Mouse (Mus musculus) NIH3T3 (cell line): ENCODE data around the gene Asic1.
A peak's percentile ranks its signal among the peaks of the same experiment; 100 is the strongest.

Experiments used
- DNase-seq: peaks from one replicate; pipeline ENCODE4 v3.0.0-alpha.2; 2012; ENCODE audit warnings: low read depth

The Asic1 gene

DNA sequence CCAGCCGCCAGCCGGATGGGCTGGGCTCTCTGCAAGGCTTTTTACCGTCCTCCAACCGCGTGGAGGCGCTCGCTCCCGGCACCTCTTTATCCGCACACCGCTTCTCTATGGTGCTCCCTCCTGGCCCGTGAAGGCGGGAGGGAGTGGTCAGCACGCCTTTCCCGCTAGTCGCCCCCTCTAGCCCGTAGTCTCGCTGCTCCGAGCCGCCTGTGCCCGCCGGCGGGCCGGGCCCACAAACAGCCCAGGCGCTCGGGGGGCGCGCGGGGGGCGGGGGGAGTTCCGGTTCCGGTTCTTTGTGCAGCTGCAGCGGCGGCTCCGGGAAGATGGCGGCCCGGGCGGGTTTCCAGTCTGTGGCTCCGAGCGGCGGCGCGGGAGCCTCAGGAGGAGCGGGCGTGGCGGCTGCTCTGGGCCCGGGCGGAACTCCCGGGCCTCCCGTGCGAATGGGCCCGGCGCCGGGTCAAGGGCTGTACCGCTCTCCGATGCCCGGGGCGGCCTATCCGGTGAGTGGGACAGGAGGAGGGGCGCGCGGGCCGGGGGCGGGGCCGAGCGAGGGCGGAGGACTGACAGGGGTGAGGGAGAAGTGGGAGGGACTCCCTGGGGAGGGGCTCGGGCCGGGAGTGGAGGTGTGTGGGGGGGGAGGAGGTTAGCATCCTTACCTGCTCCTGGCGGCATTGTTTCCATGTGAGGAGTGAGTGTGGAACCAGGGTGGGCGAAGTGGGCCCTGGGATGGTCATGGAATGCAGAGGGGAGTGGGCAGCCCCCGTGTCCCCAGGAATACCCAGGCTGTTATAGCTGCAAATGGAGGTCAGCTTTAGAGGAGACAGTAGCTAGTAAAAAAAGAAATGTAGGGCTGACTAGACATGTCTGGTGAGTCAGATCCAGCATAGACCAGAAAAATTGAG lies 32.1 kb downstream of the Asic1 start, which contains the start of gene Smarcd1:
Gene Smarcd1, plus strand, starts transcription at position 131 of the 902 bp plus-strand sequence.
- peak; percentile 97 for DNase-seq

DNA sequence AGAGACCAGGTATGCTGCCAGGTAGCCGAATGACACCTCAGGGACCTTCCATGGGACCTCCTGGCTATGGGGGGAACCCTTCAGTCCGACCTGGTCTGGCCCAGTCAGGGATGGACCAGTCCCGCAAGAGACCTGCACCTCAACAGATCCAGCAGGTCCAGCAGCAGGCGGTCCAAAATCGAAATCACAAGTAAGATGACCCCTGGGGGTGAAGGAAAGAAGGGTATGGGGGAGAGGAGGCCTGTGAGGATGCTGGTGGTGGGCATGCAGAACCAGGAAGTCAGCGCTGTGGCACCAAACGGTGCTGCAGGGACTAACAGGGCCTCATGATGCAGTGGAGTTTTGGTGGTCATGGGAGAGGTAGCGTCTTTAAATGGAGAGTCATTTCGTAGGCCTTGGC lies 32.9 kb downstream of the Asic1 start:
- DNase-seq: no peak

DNA sequence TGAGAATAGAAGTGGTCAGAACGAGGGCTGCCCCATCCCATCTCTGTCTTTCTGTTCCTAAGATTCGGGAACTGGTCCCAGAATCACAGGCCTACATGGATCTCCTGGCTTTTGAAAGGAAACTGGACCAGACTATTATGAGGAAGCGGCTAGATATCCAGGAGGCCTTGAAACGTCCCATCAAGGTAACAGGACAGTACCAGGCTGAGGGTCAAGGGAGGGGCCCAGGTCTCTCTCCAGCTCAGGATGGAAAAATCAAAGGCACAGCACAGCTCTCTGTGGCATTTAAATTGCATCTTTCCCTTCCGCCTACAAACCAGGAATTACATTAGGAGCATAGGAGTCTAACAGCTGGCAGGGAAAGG lies 33.5 kb downstream of the Asic1 start:
- no peak for DNase-seq

DNA sequence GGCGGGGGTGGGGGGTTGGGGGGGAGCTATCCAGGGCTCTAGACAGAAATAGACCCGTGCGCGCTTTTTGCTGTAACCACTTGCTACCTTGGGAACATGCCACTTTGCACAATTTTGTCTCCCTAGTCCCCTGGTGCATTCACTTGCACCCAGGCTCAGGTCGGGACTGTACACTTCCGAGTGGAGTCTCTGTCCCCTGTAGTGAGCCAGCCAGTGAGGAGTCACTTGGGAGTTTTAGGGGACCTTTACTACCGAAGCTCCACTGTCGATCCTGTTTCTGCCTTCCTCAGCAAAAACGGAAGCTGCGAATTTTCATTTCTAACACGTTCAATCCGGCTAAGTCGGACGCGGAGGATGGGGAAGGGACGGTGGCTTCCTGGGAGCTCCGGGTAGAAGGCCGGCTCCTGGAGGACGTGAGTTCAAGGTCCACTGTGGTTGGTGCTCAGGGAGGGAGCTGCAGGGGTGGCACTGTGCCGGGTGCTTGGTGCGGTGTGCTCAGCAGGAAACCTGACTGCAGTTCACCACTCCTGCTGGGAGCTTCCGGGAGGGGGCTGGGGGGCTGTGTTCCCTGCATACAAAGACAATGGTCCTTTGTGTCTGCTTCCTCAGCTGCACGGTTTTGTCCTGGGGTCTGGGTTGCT lies 34.0 kb downstream of the Asic1 start:
- no peak for DNase-seq

DNA sequence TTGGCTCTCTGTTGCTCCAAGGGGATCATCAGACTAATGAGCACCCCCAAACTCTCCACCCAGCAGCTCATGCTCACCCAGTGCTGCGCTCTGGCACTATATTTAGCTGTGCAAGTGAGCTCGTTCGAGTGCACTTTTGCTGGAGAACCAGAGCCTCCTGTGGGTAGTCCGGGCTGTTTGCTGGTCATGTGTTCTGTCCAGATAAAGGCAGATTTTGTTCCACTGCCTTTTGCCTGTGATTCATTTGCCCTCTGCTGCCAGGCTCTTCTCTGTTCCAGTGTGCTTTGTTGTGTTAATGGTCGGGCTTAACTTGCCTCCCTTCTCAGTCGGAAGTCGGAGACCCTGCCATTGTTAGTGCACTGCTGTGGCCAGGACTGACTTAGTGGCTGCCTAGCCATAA lies 34.7 kb downstream of the Asic1 start:
- DNase-seq: peak; percentile 52

DNA sequence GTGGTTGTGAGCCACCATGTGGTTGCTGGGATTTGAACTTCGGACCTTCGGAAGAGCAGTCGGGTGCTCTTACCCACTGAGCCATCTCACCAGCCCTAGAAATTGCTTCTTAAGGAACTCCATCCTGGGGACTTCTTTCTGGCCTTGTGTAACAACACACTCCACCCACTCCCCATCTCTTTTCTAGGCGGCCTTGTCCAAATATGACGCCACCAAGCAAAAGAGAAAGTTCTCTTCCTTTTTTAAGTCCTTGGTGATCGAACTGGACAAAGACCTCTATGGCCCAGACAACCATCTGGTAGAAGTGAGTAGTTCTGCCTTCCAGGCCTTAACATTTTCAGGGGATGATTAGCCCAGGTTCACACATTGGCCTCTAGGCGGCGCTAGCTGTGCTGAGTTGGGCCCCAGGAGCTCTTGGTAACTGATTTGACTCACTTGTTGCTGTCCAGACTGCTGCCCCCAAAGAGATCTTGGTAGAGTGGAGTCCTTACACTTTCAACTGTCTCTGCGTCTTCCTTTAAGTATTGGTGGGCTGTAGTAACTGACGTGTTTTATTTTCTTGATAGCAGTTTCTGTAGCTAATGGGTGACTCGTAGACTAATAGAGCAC lies 35.4 kb downstream of the Asic1 start, which contains the start of gene Gm17349:
Gene Gm17349, minus strand, starts transcription at position 51 of the 609 bp plus-strand sequence.
- peak; percentile 90 for DNase-seq

DNA sequence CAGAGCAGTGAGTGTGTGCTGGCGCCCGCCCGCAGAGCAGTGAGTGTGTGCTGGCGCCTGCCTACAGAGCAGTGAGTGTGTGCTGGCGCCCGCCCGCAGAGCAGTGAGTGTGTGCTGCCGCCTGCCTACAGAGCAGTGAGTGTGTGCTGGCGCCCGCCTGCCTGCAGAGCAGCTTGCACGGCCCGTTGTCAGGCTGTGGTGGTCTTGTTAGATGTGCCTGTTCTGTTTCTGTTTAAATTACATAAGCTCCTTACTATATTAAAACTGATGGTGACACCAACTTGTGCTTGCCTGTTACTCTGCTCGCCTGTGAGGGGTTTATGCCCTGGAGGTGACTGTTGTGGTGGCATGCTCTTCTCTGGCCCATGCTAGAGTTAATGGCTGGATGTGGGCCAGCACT lies 38.0 kb downstream of the Asic1 start:
- DNase-seq: no peak

DNA sequence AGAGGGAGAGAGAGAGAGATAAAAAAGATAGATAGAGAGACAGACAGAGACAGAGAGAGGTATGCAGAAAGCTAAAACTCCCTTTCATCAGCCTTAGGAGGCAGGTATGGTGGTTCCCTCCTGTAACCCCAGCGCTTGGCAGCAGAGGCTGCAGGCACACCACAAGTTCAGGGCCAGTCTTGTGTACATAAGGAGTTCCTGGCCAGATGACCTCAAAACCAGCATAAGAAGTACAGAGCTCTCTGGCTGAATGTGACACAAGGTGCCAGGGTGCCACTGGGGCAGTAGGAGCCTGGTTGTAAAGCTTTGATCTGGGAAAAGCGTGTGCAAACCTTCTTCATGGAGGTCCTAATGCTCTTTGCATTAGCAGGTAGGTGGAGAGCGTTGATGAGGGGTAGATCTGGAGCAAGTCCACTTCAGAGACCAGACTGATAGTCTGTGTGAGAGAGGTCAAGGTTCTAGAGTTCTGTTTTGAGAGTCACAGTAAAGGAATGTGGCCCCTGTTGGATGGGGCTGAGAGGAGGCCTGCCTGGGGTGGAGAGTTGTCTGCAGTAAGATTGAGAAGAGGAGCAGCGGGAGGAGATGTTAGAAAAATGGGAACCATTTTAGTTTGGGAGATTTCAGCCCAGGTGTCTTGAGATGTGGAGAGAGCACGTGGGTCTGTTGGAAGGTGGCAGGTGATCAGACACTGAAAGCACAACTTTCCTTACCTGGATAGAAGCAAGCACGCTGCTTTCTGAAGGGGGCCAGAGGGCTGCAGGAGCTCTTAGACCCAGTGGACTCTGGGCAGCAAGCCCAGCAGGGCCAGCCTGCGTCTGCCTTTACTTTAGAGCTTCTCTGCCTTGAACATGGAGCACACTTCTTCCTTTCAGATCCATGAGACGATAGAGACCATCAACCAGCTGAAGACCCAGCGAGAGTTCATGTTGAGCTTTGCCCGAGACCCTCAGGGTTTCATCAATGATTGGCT lies 40.3 kb downstream of the Asic1 start:
- DNase-seq: no peak

DNA sequence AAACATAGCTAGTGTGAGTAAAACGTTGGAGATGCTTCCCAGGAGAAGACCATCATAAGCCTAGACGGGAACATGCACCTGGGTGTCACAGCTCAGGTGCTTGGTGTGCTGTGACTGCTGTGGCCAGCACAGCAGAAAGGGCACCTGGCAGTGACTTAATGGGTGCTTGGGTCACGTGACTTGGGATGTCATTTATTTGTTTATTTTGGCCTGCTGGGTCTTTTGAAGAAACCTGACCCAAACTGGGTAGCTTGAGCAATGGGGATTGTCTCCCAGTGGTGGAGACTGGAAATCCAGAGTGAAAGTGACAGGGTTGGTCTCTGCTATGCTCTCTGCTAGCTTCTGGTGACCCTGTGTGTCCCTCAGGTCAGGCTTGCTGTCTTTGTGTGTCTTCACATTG lies 41.3 kb downstream of the Asic1 start:
- no peak for DNase-seq

DNA sequence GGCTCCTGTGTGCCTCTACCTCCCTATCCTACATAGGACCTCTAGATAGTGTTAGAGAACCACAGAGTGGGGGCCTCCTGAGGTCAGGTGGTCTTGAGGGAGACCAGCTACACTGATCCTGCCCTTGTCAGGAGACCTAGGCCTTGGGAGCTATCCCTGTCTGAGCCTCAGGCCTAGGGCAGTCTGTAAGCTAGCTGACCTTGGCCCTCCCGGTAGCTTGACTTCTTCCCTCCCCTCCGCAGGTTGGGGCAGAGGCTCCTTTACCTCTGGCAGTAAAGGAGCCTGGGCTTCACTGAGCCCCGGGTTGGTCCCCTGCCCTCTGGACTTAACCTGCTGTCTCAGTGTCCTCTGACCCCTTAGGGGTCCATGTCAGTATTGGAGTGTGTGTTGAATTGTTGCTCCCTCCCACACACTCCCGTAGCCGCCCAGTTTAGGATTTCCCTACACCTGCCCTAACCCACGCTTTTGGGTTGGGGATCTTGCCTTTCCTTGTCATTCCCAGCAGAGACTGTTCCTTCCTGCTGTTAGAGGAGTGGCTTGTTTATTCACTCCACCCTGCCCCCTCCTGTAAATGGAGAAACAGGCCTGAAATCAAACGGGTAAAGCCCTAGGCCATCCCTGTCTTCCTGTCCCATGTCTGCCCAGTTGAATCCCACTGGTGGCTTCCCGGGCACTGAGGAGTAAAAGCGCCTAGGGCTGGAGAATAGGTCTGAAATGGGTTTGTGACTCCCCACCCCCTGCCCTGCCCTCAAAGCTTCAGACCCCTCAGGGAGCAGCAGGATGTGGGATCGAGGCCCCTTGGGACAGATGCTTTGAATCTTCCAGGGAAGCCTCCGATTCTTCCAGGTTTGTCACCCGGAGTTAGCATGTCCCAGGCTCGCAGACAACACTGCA lies 42.7 kb downstream of the Asic1 start:
- DNase-seq: no peak

DNA sequence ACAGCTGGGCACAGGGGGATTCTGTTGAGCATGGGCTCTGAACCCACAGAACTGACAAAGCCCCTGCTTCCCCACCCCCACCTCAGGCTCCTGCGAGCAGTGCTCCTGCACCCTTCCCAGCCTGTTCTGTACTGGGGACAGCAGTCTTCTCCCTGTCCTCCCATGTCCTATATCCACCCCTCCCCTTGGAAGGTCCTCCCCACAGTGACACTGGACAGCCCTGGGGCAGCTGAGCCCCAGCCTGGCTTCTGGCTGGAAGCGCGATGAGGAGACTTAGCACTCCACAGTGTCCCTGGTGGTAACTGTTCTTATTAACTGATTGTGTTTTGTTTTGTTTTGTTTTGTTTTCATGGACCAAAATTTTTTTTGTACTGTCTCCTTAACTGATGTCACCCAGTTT lies 43.4 kb downstream of the Asic1 start:
- DNase-seq: no peak

DNA sequence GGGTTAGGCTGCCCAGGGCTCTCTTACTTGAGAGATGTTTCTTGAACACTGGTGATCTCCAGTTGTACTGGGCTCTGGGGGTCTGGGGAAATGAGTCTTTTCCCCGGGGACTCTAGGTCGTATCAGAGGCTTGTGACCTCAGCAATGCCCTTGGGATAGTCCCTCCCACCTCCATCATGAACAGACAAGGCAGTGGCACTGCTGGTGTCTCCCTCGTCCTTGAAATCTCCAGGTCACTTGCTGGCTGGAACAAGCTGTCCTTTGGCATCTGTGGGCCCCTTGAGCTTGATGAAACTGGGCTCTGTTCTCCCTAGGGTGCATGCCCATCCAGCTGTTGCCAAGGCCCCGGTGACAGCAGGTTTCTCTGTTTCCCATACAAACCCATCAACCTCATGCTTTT lies 44.0 kb downstream of the Asic1 start:
- DNase-seq: no peak

DNA sequence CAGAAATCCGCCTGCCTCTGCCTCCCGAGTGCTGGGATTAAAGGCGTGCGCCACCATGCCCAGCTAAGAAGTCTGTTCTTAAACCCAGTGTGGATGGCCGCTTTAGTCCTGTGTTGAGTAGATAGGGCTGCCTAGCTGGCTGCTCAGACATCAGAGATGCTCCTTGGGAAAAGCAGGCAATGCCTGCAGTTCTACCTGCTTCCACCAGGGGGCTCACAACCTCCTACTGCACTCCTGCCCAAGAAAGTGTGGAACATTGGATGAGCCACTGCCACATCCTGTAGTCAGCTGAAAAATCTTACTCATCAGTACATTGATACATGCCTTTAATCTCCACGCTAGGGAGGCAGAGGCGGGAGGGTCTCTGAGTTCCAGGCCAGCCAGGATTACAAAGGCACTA lies 44.7 kb downstream of the Asic1 start:
- peak; percentile 83 for DNase-seq

DNA sequence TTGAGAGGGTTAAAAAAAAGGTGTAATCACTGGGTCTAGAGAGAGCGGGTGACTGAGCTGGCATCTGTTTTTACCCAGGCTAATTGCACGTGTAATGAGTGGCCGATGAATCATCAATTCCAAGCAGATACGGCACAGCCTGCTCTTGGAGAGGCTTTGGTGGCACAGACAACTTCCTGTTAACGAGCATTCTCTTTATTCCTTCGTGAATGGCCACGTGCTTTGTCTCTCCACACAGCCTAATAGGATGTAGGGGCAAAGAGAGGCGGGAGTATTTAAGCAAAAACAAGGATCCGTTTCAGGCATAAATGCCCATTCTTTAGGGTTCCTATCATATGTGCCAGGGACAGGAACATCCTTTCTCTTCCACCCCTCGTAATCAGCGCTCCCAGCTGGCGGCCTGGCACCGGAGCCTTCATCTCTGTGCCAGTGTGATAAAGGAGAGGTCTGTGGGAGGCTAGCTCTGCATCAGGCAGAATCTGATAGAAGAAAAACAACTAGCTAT lies 45.2 kb downstream of the Asic1 start:
- no peak for DNase-seq

DNA sequence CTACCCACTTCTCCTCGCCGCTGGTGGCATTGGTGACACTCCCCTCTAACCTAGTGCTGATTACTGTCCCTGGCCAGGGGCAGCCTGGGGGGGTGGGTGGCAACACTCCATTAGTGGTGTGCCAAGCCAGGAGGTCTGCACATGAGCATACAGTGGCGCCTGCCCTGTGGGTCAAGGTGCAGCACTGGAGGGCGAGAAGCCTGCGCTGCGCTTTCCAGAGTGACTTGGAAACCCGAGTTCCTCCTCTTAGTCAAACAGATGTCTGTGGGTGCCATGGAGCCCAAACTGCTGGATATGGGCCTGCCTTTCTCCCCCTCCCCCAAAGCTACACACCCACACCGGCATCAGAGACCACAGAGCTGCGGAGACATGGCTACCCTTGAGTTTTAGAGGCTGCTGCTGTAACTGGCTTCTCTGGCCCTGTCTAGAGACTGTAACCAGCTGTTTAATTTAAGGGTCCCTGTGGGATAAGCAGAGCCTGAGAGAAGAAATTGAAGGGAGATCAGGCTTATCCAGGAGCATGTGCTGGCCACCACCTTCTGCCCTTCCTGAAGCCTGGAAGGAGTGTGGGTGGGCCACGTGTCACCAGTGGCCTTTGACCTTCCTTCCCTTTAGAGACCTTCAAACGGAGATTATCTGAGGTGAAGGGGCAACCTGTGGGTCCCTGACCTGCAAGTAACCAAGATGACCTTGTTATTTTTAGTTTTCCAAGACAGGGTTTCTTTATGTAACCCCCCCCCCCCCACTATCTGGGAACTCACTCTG lies 46.0 kb downstream of the Asic1 start:
- DNase-seq: no peak

DNA sequence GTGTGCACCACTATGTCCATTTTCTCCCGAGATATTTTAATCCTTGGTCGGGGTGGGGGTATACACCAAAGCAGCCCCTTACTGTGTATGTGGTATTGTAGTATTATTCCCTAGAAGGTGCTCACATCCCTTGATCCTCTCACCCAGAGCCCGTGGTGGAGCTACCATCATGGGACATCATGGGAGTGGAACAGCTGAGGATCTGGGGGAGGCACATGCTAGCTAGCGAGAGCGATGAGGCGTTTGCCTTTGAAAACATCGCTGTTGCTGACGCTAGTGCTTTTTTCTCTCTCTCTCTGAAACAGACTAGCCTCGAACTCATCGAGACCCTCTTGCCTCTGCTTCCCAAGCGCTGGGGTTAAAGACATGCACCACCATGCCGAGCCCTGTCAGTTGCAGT lies 46.6 kb downstream of the Asic1 start:
- no peak for DNase-seq

DNA sequence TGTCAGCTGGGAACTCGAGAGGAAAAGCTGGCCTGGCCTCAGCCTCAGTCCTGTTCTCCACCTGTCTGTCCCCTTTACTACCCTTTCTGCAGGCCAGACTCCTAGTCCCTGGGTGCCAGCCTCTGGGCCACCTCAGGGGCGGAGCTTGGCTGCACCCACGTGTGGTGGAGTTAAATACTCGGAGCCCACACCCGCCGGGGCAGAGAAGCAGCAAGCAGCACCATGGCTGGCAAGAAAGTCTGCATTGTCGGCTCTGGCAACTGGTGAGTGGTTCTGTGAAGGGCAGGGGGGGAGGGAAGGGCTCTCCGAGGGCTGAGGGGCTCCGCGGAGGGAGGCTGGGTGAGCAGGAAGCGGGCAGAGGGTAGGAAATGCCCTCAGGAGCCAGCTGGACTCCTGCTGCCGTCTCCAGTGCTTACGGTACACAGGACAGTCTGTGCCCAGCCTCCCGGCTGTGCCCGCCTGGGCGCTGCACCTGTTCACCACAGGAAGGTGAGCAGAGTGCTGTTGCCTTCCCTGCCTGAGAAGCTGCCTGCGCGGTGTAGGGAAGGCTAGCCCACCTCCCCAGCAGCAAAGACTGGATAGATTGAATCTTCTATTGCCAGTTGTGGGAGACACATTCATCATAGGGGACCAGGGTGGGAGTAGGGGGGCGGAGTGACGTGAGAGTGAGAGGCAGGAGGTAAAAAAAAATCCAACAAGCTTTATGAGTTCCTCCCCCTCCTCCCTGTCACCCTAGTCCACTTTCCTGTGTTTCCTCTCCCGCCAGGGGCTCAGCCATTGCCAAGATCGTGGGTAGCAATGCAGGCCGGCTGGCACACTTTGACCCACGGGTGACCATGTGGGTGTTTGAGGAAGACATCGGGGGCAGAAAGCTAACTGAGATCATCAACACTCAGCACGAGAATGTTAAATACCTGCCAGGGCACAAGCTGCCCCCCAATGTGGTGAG lies 47.5 kb downstream of the Asic1 start, which contains the start of gene Gpd1:
Gene Gpd1, plus strand, starts transcription at position 130 of the 949 bp plus-strand sequence.
- no peak for DNase-seq

DNA sequence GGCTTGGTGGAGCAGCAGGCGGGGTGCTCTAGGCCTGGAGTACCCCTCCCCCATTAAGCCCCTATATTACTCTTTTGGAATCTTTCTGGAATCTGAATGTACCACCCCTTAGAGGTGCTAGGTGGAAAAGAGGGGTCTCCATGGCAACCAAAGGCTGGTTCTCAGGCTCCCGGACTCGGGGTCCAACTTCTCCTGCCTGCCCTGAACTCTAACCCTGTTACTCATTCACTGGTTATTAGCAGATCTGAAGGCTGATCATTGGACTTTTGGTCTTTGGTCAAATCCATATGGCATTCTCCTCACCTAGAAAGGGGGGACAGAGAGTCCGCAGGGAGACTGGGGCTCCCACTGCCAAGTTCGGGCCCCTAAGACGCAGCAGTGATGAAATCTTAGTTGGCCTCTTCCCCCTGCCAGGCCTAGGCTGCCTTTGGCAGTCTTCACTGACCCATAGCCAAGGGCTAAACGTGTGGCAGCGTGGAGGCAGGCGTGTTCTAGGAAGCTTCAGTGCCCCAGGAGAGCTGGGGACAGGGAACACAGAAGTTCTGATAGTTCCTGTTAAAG lies 48.4 kb downstream of the Asic1 start:
- DNase-seq: no peak
